Mouse (Mus musculus): ENCODE measurements around the gene Sult6b2. TPM values are rescaled to one million over a fixed set of nuclear protein-coding genes. Genes with fewer than 3 reads are reported as not detected.

Gene Sult6b2
- polyA plus RNA-seq, 1 experiment from 2014 or later, result 53.2 TPM

DNA sequence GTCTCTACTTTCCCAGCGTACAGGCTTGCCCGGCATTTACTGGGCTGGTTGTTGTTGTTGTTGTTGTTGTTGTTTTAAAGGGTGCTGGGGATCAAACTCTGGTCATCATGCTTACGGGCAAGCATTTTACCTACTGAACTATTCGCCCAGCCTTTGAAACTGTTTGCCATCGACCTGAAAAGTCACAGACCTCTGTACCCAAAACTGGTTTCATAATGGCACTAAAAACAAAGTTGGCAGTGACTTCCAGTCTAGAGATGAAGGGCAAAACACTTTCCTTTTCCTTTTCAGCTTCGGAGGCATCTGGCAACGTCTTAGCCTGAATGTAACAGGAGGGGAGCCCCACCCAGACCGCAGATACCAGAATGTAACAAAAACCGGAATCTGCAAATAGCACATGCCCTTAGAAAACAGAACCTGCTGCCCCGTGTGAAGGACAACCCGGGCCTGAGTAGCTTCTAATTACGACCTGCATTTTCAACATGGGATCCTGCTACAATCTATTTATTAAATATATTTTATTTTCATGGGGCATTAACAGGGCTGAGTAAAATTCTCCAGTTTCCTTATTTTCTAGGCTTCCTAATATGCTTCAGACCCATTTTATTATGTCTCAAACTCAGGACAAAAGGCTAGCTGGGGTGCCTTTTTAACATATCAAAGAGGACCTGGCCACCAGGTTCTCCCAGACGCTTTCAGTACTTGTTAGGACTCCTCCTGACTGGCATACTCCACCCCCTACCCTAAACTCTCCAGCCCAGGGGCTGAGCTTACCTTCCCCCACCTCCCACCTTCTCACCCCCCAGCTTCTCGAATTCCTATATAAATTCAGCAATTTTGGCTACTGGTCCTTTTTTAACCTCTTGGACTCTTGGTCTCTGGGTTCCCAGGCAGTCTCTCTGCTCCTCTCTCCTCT lies 51.7 kb downstream of the Sult6b2 start:
- H3K9me3 ChIP-seq (ENCODE audit: control insufficient read depth), result no peaks in the 10 kb centered on the region
- H3K4me1 ChIP-seq (replicated peaks; ENCODE audit: control insufficient read depth, insufficient read depth, low read length), result no peaks in the 10 kb centered on the region; the same call in 1 of the 2 replicates
- no peaks in the 10 kb centered on the region for H3K27me3 ChIP-seq (replicated peaks; ENCODE audit: control insufficient read depth, insufficient read depth, low read length)
- no peaks in the 10 kb centered on the region for H3K36me3 ChIP-seq (ENCODE audit: control insufficient read depth, insufficient read depth)
- no peak overlapping the region for H3K27ac ChIP-seq (ENCODE audit: low read depth, low read length)
- 45% methylated on average over 14 of the region's 14 CpGs for WGBS
- no peak overlapping the region for H3K4me3 ChIP-seq (ENCODE audit: low read depth, low read length)
- no peak overlapping the region for H3K4me2 ChIP-seq (replicated peaks; ENCODE audit: low read depth)
- no peak for ATAC-seq
- H3K9ac ChIP-seq (ENCODE audit: low read depth, low read length), result no peak overlapping the region
- TF ChIP-seq CTCF (IDR thresholded peaks at IDR 0.05; ENCODE audit: low read depth), result no peak

DNA sequence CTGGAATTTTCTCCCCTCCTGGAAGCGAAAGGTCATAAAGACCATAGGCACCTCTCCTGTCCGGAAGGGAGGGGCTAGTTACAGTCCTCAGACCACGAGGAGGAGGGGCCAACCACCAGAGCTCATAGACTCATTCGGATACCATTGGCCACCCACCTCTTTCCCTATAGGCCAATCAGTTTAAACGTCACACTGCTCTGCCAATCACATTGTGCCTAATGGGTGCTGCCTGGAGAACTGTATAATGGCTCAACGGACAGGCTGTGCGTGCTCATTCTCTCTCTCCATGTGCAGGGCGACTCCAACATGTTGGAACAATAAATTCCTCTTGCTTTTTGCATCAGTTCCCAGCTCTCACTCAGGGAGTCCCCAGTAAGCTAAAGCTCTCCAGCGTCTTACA lies 52.9 kb downstream of the Sult6b2 start:
- Histone ChIP-seq H3K4me1 (replicated peaks; ENCODE audit: control insufficient read depth, insufficient read depth, low read length) (no peaks in the 10 kb centered on the region; the same call in 1 of the 2 replicates), H3K27me3 (replicated peaks; ENCODE audit: control insufficient read depth, insufficient read depth, low read length) (no peaks in the 10 kb centered on the region), H3K9me3 (ENCODE audit: control insufficient read depth) (no peaks in the 10 kb centered on the region), H3K4me3 (ENCODE audit: low read depth, low read length) (no peak overlapping the region), H3K27ac (ENCODE audit: low read depth, low read length) (no peak overlapping the region), H3K36me3 (ENCODE audit: control insufficient read depth, insufficient read depth) (no peaks in the 10 kb centered on the region), H3K4me2 (replicated peaks; ENCODE audit: low read depth) (no peak overlapping the region), H3K9ac (ENCODE audit: low read depth, low read length) (no peak overlapping the region)
- no peak for TF ChIP-seq CTCF (IDR thresholded peaks at IDR 0.05; ENCODE audit: low read depth)
- no peak for ATAC-seq
- WGBS, result 69% methylated on average over 9 of the region's 9 CpGs

DNA sequence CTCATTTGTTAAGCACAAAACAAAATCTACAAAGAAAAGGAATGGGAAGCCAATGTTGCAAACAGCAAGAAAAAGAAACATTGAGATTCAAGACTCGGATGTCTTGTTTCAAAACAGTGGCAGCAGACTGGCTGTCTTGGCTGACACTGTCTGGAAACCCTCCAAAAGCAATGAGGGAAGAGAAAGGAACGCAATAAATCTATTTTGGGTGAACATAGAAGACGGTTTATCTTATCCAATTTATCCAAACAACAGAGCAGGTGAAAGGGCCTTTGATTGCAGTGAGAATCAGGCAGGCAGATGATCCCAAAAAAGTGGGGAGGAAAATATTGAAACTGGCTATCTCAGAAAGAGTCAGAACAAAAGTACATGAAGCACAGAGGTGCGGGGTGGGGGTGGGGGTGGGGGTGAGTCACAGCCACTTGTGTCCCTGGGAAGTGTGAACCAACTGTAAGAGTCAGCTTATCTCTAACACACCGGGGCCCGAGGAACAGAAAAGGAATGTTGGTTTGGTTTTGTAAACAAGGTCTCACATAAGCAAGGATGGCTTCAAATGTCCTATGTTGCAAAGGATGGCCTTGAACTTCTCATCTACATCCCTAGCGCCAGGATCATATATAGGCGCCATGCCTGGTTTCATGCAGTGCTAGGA lies 56.1 kb downstream of the Sult6b2 start:
- Histone ChIP-seq H3K27me3 (replicated peaks; ENCODE audit: control insufficient read depth, insufficient read depth, low read length) (no peaks in the 10 kb centered on the region), H3K9me3 (ENCODE audit: control insufficient read depth) (no peaks in the 10 kb centered on the region), H3K4me3 (ENCODE audit: low read depth, low read length) (no peak overlapping the region), H3K27ac (ENCODE audit: low read depth, low read length) (no peak overlapping the region), H3K36me3 (ENCODE audit: control insufficient read depth, insufficient read depth) (no peaks in the 10 kb centered on the region), H3K4me2 (replicated peaks; ENCODE audit: low read depth) (no peak overlapping the region), H3K9ac (ENCODE audit: low read depth, low read length) (no peak overlapping the region), H3K4me1 (replicated peaks; ENCODE audit: control insufficient read depth, insufficient read depth, low read length) (no peaks in the 10 kb centered on the region; the same call in 1 of the 2 replicates)
- 49% methylated on average over 8 of the region's 8 CpGs for WGBS
- no peak for ATAC-seq
- TF ChIP-seq CTCF (IDR thresholded peaks at IDR 0.05; ENCODE audit: low read depth), result no peak

DNA sequence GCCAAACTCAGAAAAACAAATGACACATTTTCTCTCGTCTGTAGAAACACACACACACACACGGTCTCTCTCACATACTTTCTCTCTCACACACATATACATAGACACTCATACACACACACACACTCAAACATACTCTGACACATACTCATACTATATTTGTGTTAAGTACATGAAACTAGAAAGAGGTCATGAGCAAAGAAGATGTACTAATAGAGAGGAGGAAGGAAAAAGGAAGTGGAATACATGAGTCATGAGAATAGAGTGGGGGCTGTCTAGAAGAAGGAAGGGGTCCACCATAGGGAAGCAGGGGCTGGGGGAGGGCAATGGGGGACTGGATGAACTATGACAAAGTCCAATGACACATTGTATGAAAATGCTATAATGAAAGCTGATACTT lies 57.1 kb downstream of the Sult6b2 start:
- no peak overlapping the region for H3K9ac ChIP-seq (ENCODE audit: low read depth, low read length)
- H3K36me3 ChIP-seq (ENCODE audit: control insufficient read depth, insufficient read depth), result no peaks in the 10 kb centered on the region
- H3K4me2 ChIP-seq (replicated peaks; ENCODE audit: low read depth), result no peak overlapping the region
- H3K27ac ChIP-seq (ENCODE audit: low read depth, low read length), result no peak overlapping the region
- H3K4me1 ChIP-seq (replicated peaks; ENCODE audit: control insufficient read depth, insufficient read depth, low read length), result no peaks in the 10 kb centered on the region; the same call in 1 of the 2 replicates
- WGBS, result 55% methylated on average over 2 of the region's 2 CpGs
- H3K4me3 ChIP-seq (ENCODE audit: low read depth, low read length), result no peak overlapping the region
- H3K27me3 ChIP-seq (replicated peaks; ENCODE audit: control insufficient read depth, insufficient read depth, low read length), result no peaks in the 10 kb centered on the region
- no peak for ATAC-seq
- no peak for TF ChIP-seq CTCF (IDR thresholded peaks at IDR 0.05; ENCODE audit: low read depth)
- no peaks in the 10 kb centered on the region for H3K9me3 ChIP-seq (ENCODE audit: control insufficient read depth)

DNA sequence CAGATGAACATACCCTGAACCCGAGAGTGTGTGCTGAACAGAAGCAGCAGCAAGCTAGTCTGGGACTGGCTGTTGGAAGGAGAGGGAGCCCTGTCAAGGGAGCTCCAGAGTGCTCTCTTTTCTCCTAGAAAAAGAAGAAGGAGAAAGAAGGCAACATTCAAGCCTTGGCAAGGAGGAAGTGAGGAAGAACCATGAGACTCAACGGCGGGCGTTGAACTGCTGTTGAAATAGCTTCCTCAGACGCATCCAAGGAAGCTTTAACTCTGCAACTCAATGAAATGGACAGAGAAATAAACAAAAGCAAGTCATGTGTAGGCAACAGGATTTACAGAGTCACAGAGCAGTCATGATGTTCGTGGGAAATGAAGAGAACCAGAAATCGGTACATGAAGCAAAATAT lies 57.5 kb downstream of the Sult6b2 start:
- Histone ChIP-seq H3K4me1 (replicated peaks; ENCODE audit: control insufficient read depth, insufficient read depth, low read length) (no peaks in the 10 kb centered on the region; the same call in 1 of the 2 replicates), H3K9ac (ENCODE audit: low read depth, low read length) (no peak overlapping the region; the same call in 1 of the 2 replicates), H3K4me2 (replicated peaks; ENCODE audit: low read depth) (0 out of 2 replicates have a peak overlapping the region, but pooled peaks have one; percentile 18), H3K27me3 (replicated peaks; ENCODE audit: control insufficient read depth, insufficient read depth, low read length) (no peaks in the 10 kb centered on the region), H3K9me3 (ENCODE audit: control insufficient read depth) (no peaks in the 10 kb centered on the region), H3K36me3 (ENCODE audit: control insufficient read depth, insufficient read depth) (no peaks in the 10 kb centered on the region), H3K4me3 (ENCODE audit: low read depth, low read length) (no peak overlapping the region), H3K27ac (ENCODE audit: low read depth, low read length) (no peak overlapping the region)
- WGBS, result 47% methylated on average over 7 of the region's 7 CpGs
- no peak for ATAC-seq
- no peak for TF ChIP-seq CTCF (IDR thresholded peaks at IDR 0.05; ENCODE audit: low read depth)

DNA sequence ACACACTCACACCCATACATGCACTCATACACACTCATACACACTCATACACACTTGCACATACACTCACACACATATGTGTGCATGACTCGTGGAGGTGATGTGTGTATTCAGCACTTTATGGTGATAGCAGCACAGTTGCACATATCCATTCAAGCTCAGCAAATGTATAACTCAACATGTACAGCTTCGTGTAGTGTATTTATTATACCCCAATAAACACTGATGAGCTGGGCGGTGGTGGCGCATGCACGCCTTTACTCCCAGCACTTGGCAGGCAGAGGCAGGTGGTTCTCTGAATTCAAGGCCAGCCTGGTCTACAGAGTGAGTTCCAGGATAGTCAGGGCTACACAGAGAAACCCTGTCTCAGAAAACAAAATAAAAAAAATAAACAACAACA lies 58.8 kb downstream of the Sult6b2 start:
- no peak for TF ChIP-seq CTCF (IDR thresholded peaks at IDR 0.05; ENCODE audit: low read depth)
- no peak overlapping the region for H3K27ac ChIP-seq (ENCODE audit: low read depth, low read length)
- 40% methylated on average over 5 of the region's 5 CpGs for WGBS
- no peaks in the 10 kb centered on the region for H3K36me3 ChIP-seq (ENCODE audit: control insufficient read depth, insufficient read depth)
- H3K4me2 ChIP-seq (replicated peaks; ENCODE audit: low read depth), result no peak overlapping the region
- ATAC-seq, result peak; percentile 75
- no peaks in the 10 kb centered on the region for H3K9me3 ChIP-seq (ENCODE audit: control insufficient read depth)
- no peak overlapping the region for H3K9ac ChIP-seq (ENCODE audit: low read depth, low read length)
- H3K27me3 ChIP-seq (replicated peaks; ENCODE audit: control insufficient read depth, insufficient read depth, low read length), result no peaks in the 10 kb centered on the region
- H3K4me3 ChIP-seq (ENCODE audit: low read depth, low read length), result no peak overlapping the region
- H3K4me1 ChIP-seq (replicated peaks; ENCODE audit: control insufficient read depth, insufficient read depth, low read length), result no peaks in the 10 kb centered on the region; the same call in 1 of the 2 replicates

Data from intestine, postnatal 0 days (tissue).